Mouse (Mus musculus): Measurements from ENCODE around the gene Rsbn1l.

- TF ChIP-seq CTCF (IDR thresholded peaks at IDR 0.05; ENCODE audit: low read depth, low read length) (no peak), POLR2A (IDR thresholded peaks at IDR 0.05; ENCODE audit: extremely low read depth, insufficient read depth, low read length) (no peak)
Measured at GRCm38 (mm10) chr5:20924608-20925007, 31.6 kb downstream of the Rsbn1l start.

Measured in liver, adult 2 months (tissue).